Mouse (Mus musculus): Measurements from ENCODE around the gene Tnnt1.

DNA sequence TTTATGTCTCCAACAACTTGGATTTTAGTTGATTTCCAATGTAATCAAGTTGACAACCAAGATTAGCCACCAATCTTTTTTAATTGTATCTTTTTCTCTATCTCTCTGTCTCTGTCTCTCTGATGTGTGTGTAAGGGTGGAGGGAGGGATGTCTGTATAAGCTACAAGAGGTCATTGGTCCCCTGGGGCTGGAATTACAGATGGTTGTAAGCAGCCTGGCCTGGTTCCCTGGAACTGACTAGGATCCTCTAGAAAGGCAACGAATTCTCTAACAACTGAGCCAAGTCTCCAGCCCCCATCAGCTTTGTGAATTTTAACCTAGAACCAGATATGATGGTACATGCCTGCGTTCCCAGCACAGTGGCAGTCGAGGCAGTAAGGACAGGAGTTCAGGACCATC is 48.4 kb downstream of the Tnnt1 start:
- TF ChIP-seq CTCF (IDR thresholded peaks at IDR 0.05; ENCODE audit: insufficient read depth, low read depth, low read length) (no peak), POLR2A (IDR thresholded peaks at IDR 0.05; ENCODE audit: insufficient read depth, low read depth, low read length) (no peak)

Data from olfactory bulb, adult 2 months (tissue).